Mouse (Mus musculus): Measurements from ENCODE around the gene Smyd1.

DNA sequence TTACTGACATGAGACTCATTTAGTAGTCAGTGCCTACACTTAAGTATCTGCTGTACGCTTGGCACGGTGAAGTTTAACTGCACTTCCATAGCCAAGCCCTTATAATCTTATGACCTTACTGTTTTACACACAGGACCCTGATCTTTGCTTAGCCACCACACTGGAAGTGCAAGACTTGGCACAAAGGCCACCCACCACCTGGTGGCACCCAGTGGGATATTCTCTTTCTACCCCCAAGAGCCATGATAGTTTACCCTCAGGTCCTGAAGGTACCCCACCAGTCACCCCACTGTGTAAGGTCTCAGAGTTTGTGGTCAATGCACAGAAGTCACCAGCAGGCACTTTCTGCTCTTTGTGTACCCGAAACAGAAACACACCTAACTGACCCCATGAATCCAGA lies 29.2 kb upstream of the Smyd1 start:
- 0 out of 2 replicates have a peak, but pooled peaks have one; percentile 15 for TF ChIP-seq CTCF (IDR thresholded peaks at IDR 0.05)
- TF ChIP-seq EP300 (IDR thresholded peaks at IDR 0.05; ENCODE audit: insufficient read depth, low read depth, low read length) = no peak
- TF ChIP-seq POLR2A (IDR thresholded peaks at IDR 0.05; ENCODE audit: insufficient read depth, low read depth, low read length) = no peak
